Mouse (Mus musculus) liver, embryonic 14.5 days (tissue): ENCODE data around the gene Cnn3. TPM values are rescaled to one million over a fixed set of nuclear protein-coding genes. Genes with fewer than 3 reads are reported as not detected.

Source experiments
- ATAC-seq: fragments of 200-750 bp; cut with Nextera tagmentation; 2 replicates; pipeline ENCODE4 v1.8.0; 2017; ENCODE audit warnings: moderate number of reproducible peaks, mild to moderate bottlenecking, moderate library complexity; ENCODE audit not compliant: insufficient read depth
- DNase-seq, 3 experiments: peaks; one replicate each; pipeline ENCODE4 v3.0.0-alpha.2; 2012 to 2013; ENCODE audit warnings: low read depth in 3 of 3, low spot score in 3 of 3
- H3K27ac ChIP-seq: fragments of 300-500 bp; sonication (generic); 2 replicates; pipeline ENCODE4 v1.5.1; 2014; ENCODE audit warnings: moderate library complexity, mild to moderate bottlenecking, control low read depth, inconsistent platforms
- H3K27me3 ChIP-seq: fragments of 300-500 bp; sonication (generic); 2 replicates; pipeline ENCODE4 v1.6.1; 2014; ENCODE audit warnings: mild to moderate bottlenecking, low read length, moderate library complexity; ENCODE audit not compliant: control insufficient read depth, insufficient read depth
- H3K36me3 ChIP-seq: fragments of 300-500 bp; sonication (generic); replicated peaks from 2 replicates; pipeline ENCODE4 v1.6.1; 2014; ENCODE audit warnings: low read depth; ENCODE audit not compliant: control insufficient read depth, insufficient read depth
- H3K4me1 ChIP-seq, 2 experiments: fragments of 200-500 bp in 1 of 2; fragments of 300-500 bp in 1 of 2; sonication (generic) in 1 of 2; replicated peaks; 2 replicates each; pipeline ENCODE4 v1.6.1; 2012 to 2014; ENCODE audit warnings: antibody characterized with exemption in 1 of 2, inconsistent platforms in 1 of 2, low read length in 1 of 2; ENCODE audit not compliant: control insufficient read depth in 2 of 2, insufficient read depth in 2 of 2
- H3K4me2 ChIP-seq: fragments of 300-500 bp; sonication (generic); 2 replicates; pipeline ENCODE4 v1.6.1; 2014; ENCODE audit warnings: low read depth, mild to moderate bottlenecking, control low read depth, moderate library complexity
- H3K4me3 ChIP-seq, 2 experiments: fragments of 200-500 bp in 1 of 2; fragments of 300-500 bp in 1 of 2; sonication (generic) in 1 of 2; 2 replicates each; pipeline ENCODE4 v1.5.1; 2012 to 2014; ENCODE audit warnings: low read depth in 2 of 2, low read length in 2 of 2, mild to moderate bottlenecking in 2 of 2, control low read depth in 1 of 2, inconsistent platforms in 1 of 2, moderate library complexity in 1 of 2; ENCODE audit not compliant: insufficient read depth in 1 of 2
- H3K9ac ChIP-seq: fragments of 300-500 bp; sonication (generic); replicated peaks from 2 replicates; pipeline ENCODE4 v1.6.1; 2014; ENCODE audit warnings: mild to moderate bottlenecking, control low read depth, moderate library complexity
- H3K9me3 ChIP-seq: fragments of 300-500 bp; sonication (generic); 2 replicates; pipeline ENCODE4 v1.6.1; 2016; ENCODE audit warnings: low read length, mixed read lengths; ENCODE audit not compliant: control insufficient read depth
- CTCF ChIP-seq: IDR thresholded peaks from 2 replicates; pipeline ENCODE4 v1.5.1; 2016; ENCODE audit warnings: antibody characterized with exemption, low read depth, control low read depth
- EP300 ChIP-seq: IDR thresholded peaks from 2 replicates; pipeline ENCODE4 v1.6.1; 2016; ENCODE audit warnings: antibody characterized with exemption, low read depth
- WGBS: fragments of 180-500 bp; shearing (Covaris S2); extraction: QIAGEN DNeasy Blood & Tissue Kit; methylation state at CpG from one replicate; pipeline ENCODE4 v1.1.7; 2014; ENCODE audit not compliant: insufficient replicate concordance; 5-methylcytosine and 5-hydroxymethylcytosine counted together
- polyA plus RNA-seq, 2 experiments: library from polyadenylated mRNA; depleted of rRNA in 1 of 2; stranded (reverse) in 1 of 2; unstranded in 1 of 2; fragments of >200 nt; fragmentation: Nextera tagmentation in 1 of 2; extraction: Ambion mirVana in 1 of 2; gene quantifications; 2 replicates each; pipeline versions ENCODE4 v1.2.1 to v1.2.3; 2012 to 2014

Cnn3 gene
- polyA plus RNA-seq, 2 experiments, result 62.7 to 82.7 TPM

GRCm38 (mm10) chr3:121485201-121485600 is 58.9 kb downstream of the Cnn3 start:
- no peak overlapping the region for H3K4me2 ChIP-seq
- no peaks in the 10 kb centered on the region for H3K9me3 ChIP-seq
- peaks cover 0 to 3% of the 10 kb centered on the region in 2 experiments; a peak in 1 of 4 replicates for H3K4me1 ChIP-seq
- H3K36me3 ChIP-seq, result no peaks in the 10 kb centered on the region
- ATAC-seq (no peak), DNase-seq (no peak)
- 51% methylated on average over 2 of the region's 2 CpGs for WGBS
- no peak overlapping the region for H3K4me3 ChIP-seq
- no peak overlapping the region for H3K9ac ChIP-seq
- TF ChIP-seq EP300, result no peak
- no peak overlapping the region for H3K27ac ChIP-seq
- no peaks in the 10 kb centered on the region for H3K27me3 ChIP-seq

GRCm38 (mm10) chr3:121489462-121490118 is 63.3 kb downstream of the Cnn3 start:
- Histone ChIP-seq H3K9ac (no peak overlapping the region), H3K4me1 (no peaks in the 10 kb centered on the region; a peak in 1 of 4 replicates), H3K4me2 (no peak overlapping the region), H3K9me3 (no peaks in the 10 kb centered on the region), H3K4me3 (no peak overlapping the region), H3K27me3 (no peaks in the 10 kb centered on the region), H3K36me3 (no peaks in the 10 kb centered on the region), H3K27ac (no peak overlapping the region)
- ATAC-seq, result no peak
- WGBS, result 75% methylated on average over 12 of the region's 12 CpGs
- TF ChIP-seq CTCF, result no peak
- DNase-seq, result no peak

- Histone ChIP-seq H3K4me1 (no peaks in the 10 kb centered on the region; a peak in 1 of 4 replicates), H3K27ac (no peak overlapping the region), H3K36me3 (no peaks in the 10 kb centered on the region), H3K9me3 (no peaks in the 10 kb centered on the region), H3K27me3 (no peaks in the 10 kb centered on the region), H3K4me2 (no peak overlapping the region), H3K9ac (no peak overlapping the region), H3K4me3 (no peak overlapping the region)
- 34% methylated on average over 5 of the region's 5 CpGs for WGBS
- ATAC-seq (no peak), DNase-seq (no peak)
- TF ChIP-seq EP300 (no peak), CTCF (no peak)
Measured at GRCm38 (mm10) chr3:121490941-121491340, 64.6 kb downstream of the Cnn3 start.

GRCm38 (mm10) chr3:121492026-121492425 is 65.7 kb downstream of the Cnn3 start:
- Histone ChIP-seq H3K36me3 (no peaks in the 10 kb centered on the region), H3K27ac (no peak overlapping the region), H3K4me1 (no peaks in the 10 kb centered on the region; a peak in 1 of 4 replicates), H3K4me2 (no peak overlapping the region), H3K9me3 (no peaks in the 10 kb centered on the region), H3K27me3 (no peaks in the 10 kb centered on the region), H3K4me3 (no peak overlapping the region), H3K9ac (no peak overlapping the region)
- ATAC-seq (no peak), DNase-seq (no peak)
- TF ChIP-seq EP300, result no peak
- TF ChIP-seq CTCF, result no peak
- WGBS, result 54% methylated on average over 5 of the region's 5 CpGs

- H3K4me1 ChIP-seq, result no peaks in the 10 kb centered on the region; a peak in 1 of 4 replicates
- no peaks in the 10 kb centered on the region for H3K9me3 ChIP-seq
- no peaks in the 10 kb centered on the region for H3K27me3 ChIP-seq
- H3K9ac ChIP-seq, result no peak overlapping the region
- no peak overlapping the region for H3K27ac ChIP-seq
- WGBS, result 59% methylated on average over 7 of the region's 7 CpGs
- TF ChIP-seq EP300, result no peak
- no peak for TF ChIP-seq CTCF
- no peaks in the 10 kb centered on the region for H3K36me3 ChIP-seq
- DNase-seq, result no peak
- no peak for ATAC-seq
- H3K4me3 ChIP-seq, result no peak overlapping the region
- H3K4me2 ChIP-seq, result no peak overlapping the region
Measured at GRCm38 (mm10) chr3:121493997-121494421, 67.7 kb downstream of the Cnn3 start.
